ENCODE assay signal across 8 mouse cellular contexts in the genomic region with DNA sequence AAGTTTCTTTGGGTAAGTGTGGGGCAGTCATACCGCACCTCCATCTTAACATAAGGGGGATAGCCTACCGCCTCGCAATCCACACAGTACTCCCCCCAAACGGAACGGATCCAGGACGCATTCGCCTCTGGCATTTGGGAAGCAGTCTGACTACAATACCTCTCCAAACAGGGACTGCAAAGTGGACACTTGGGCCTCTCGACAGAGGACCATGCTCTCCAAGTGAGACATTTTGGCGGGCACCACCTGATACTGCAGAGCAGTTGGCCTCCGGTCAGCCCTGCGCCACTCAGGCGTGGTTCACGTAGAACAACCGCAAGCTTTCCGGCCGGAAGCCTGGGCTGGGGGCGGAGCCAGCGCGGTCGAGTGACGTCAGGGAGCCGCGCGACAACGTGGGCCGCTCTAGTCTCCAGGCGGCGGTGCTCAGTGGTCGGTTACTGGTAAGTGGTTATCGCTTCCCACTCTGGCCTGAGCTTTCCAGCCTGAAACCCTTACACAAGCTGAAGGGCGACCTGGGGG. TPM values are rescaled to one million over a fixed set of nuclear protein-coding genes. Genes with fewer than 3 reads are reported as not detected.
DNase-seq lines count a peak whose midpoint lies in the region; ATAC-seq lines count a peak whose summit lies in the region.

Orc5 (minus strand) TSS at position 397 of the 519 bp plus-strand sequence.

- H3K27ac ChIP-seq in hindbrain, embryonic 11.5 days (ENCODE audit: low read depth, low read length): peak within 1 kb of the TSS; percentile 30

- 0 out of 2 replicates have a peak, but pooled peaks cover 5% of the 10 kb centered on the region for H3K36me3 ChIP-seq in hindbrain, embryonic 11.5 days (ENCODE audit: control insufficient read depth, insufficient read depth, low read length)

- H3K9ac ChIP-seq in hindbrain, embryonic 11.5 days (ENCODE audit: low read depth, low read length): peak within 1 kb of the TSS; percentile 65

- H3K4me2 ChIP-seq in hindbrain, embryonic 11.5 days (replicated peaks; ENCODE audit: low read depth, low read length): peak within 1 kb of the TSS; percentile 56

- ATAC-seq in frontal cortex, adult (ENCODE audit: low TSS enrichment): peak; percentile 99
- ATAC-seq in hindbrain, embryonic 11.5 days (ENCODE audit: low FRiP score): peak; percentile 100

- no peaks in the 10 kb centered on the region for H3K27me3 ChIP-seq in hindbrain, embryonic 11.5 days (ENCODE audit: control insufficient read depth, insufficient read depth, low read length)

- H3K9me3 ChIP-seq in hindbrain, embryonic 11.5 days (ENCODE audit: control insufficient read depth, low read length): no peaks in the 10 kb centered on the region

- peak; percentile 88 for DNase-seq in MN1 (ENCODE audit: low spot score)
- DNase-seq in cerebellum, adult 9-10 months: peak; percentile 93
- DNase-seq in hindbrain, embryonic 11.5 days (ENCODE audit: low spot score): peak; percentile 96
- peak; percentile 94 for DNase-seq in layer of hippocampus, postnatal 10 days (ENCODE audit: low spot score in 2 of 2)
- peak; percentile 97 for DNase-seq in lung, postnatal 10 days
- peak; percentile 92 for DNase-seq in ovary, postnatal 36 days (ENCODE audit: low spot score)
- peak; percentile 93 for DNase-seq in thymus, postnatal 25 days

- H3K4me3 ChIP-seq in hindbrain, embryonic 11.5 days (ENCODE audit: low read depth, low read length): peak within 1 kb of the TSS; percentile 62

- WGBS in hindbrain, embryonic 11.5 days: under 1% methylated on average over 31 of the region's 31 CpGs

- H3K4me1 ChIP-seq in hindbrain, embryonic 11.5 days (replicated peaks; ENCODE audit: control insufficient read depth, insufficient read depth, low read length): no peaks in the 10 kb centered on the region

RNA-seq across cellular contexts. Expression of gene Orc5, which starts in this region (rescaled TPM):
- 46.7 and 48.2 TPM in 2 replicates for polyA plus RNA-seq in hindbrain, embryonic 11.5 days (2014; fragmentation: Nextera tagmentation; extraction: Ambion mirVana)
- 10 to 100 TPM; 22.7 to 23.4 TPM for total RNA-seq in layer of hippocampus, postnatal 10 days (2021)

Comparison
In these comparisons a context has a peak if more than half of its experiments do, and no peak if none do; other contexts are left out.
1. Peak in every context shown above with its lines: DNase-seq, ATAC-seq, H3K4me3 ChIP-seq and H3K27ac ChIP-seq.